Mouse (Mus musculus): ENCODE results near the gene Cyp2f2.

- no peak for TF ChIP-seq CTCF (IDR thresholded peaks at IDR 0.05; ENCODE audit: low read depth, low read length)
- TF ChIP-seq POLR2A (IDR thresholded peaks at IDR 0.05; ENCODE audit: extremely low read depth, insufficient read depth, low read length) = no peak
These were observed 28.7 kb upstream of the Cyp2f2 start for GRCm38 (mm10) chr7:27091039-27091438.
